Mouse (Mus musculus): ENCODE data around the gene Chek2. TPM values are rescaled to one million over a fixed set of nuclear protein-coding genes. Genes with fewer than 3 reads are reported as not detected.

The Chek2 gene
- polyA plus RNA-seq, 1 experiment, result 22.2 TPM

- no peak overlapping the region for H3K27ac ChIP-seq (ENCODE audit: control insufficient read depth, insufficient read depth, low read depth, low read length, poor library complexity)
- no peaks in the 10 kb centered on the region for H3K4me1 ChIP-seq (ENCODE audit: control insufficient read depth, insufficient read depth, low read length)
- 44% methylated on average over 1 of the region's 1 CpGs for WGBS
- no peak for TF ChIP-seq POLR2A (IDR thresholded peaks at IDR 0.05; ENCODE audit: borderline replicate concordance, control insufficient read depth, low read depth, low read length)
- no peak for TF ChIP-seq CTCF (IDR thresholded peaks at IDR 0.05; ENCODE audit: control insufficient read depth, insufficient read depth, low read length)
- no peak overlapping the region for H3K4me3 ChIP-seq (replicated peaks; ENCODE audit: control insufficient read depth, low read depth, low read length)
These were observed 83.6 kb downstream of the Chek2 start for GRCm38 (mm10) chr5:110923336-110923735.

Other genes with a start within 250 kb of the Chek2 start
- gene Noc4l, start 186.6 kb upstream of the Chek2 start, polyA plus RNA-seq (2011; ENCODE audit: insufficient read depth, insufficient read length, low replicate concordance, missing spikeins), result 28.9 and 42.6 TPM in 2 replicates
- 16.6 and 24.2 TPM in 2 replicates for gene Ddx51, start 186.5 kb upstream of the Chek2 start, polyA plus RNA-seq (2011; ENCODE audit: insufficient read depth, insufficient read length, low replicate concordance, missing spikeins)
- 26.9 and 45.0 TPM in 2 replicates for gene Ep400, start 69.3 kb upstream of the Chek2 start, polyA plus RNA-seq (2011; ENCODE audit: insufficient read depth, insufficient read length, low replicate concordance, missing spikeins)
- 19.4 and 22.0 TPM in 2 replicates for gene Pus1, start 59.3 kb upstream of the Chek2 start, polyA plus RNA-seq (2011; ENCODE audit: insufficient read depth, insufficient read length, low replicate concordance, missing spikeins)
- 25.6 and 64.6 TPM in 2 replicates for gene Ulk1, start 29.9 kb upstream of the Chek2 start, polyA plus RNA-seq (2011; ENCODE audit: insufficient read depth, insufficient read length, low replicate concordance, missing spikeins)
- gene Hscb, start 202 bp upstream of the Chek2 start, polyA plus RNA-seq (2011; ENCODE audit: insufficient read depth, insufficient read length, low replicate concordance, missing spikeins), result 24.7 and 45.3 TPM in 2 replicates
- 3.6 and 7.4 TPM in 2 replicates for gene Ttc28, start 39.8 kb downstream of the Chek2 start, polyA plus RNA-seq (2011; ENCODE audit: insufficient read depth, insufficient read length, low replicate concordance, missing spikeins)